Mouse (Mus musculus) natural killer cell, adult 2 months (primary cell): Measurements from ENCODE around the gene Sphk1.
"Not testable (repeated sequence)": the region's sequence is repeated elsewhere in the genome, so short reads cannot be mapped to it uniquely, and the experiment has no call there.

Source experiments
- DNase-seq, 2 experiments: peaks; one replicate each; pipeline ENCODE4 v3.0.0; 2022; ENCODE audit warnings: low spot score in 2 of 2

Gene Sphk1

DNA sequence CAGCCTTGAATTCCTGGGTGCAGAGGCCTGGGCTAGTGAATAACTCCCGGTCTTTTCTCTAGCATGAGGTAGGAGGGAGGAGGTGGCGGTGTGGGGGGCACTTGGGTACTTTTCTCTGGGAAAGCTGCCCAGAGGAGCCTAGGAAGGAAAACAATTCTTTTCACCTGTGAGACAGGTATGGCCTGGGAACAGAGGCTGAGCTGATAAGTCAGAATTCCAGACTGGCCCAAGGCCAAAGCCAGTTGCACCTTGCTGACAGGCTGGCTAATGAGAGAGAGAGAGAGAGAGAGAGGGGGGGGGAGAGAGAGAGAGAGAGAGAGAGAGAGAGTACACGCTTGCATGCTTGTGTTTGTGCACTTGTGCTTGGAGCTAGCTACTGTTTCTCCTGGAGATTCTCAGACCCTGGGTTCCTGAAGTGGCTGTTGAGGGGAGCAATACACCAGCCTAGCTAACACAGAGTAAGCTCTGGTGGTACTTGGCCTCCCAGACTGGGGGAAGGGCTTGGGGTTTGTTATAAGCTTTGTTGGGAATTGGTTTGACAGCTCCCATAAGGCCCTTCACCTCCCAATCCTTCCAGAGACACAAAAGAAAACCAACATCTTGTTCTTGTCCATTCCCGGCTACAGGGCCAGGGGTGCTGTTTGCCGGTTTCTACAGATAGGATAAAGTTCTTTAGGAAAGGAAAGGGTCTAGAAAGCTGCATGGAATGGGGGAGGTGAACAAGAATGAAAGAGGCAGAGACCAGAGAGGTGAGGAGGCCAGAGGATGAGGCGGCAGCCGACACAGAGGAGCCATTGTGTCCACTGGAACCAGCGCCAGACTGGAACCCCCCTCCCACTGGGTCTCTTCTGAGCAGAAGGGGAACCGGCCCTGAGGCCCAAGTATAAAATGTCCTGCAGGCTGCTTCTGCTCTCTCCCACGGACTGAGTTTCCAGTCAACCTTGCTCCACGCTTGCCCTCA, at the start of gene Sphk1:
Sphk1 (plus strand) TSS at position 739 of the 961 bp plus-strand sequence.
- DNase-seq: no peak

DNA sequence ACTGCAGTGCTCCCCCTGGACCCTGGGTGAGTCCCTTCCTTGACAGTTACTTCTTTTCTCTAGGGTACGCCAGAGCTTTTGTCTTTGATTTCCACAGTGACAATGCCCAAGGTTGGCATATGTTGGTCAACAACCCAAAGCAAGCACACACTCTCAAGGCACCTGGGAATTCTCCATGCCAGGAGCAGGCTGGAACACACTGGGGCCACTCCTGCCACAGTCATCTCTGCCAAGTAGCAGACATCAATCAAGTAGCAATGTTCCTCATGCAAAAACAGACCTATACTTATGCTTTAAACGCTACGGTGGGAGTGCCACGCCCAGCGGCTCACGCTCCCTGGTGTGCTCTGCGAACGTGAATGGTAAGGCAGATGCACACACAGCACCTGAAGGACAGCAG, 49.8 kb upstream of the Sphk1 start:
- DNase-seq: no peak

DNA sequence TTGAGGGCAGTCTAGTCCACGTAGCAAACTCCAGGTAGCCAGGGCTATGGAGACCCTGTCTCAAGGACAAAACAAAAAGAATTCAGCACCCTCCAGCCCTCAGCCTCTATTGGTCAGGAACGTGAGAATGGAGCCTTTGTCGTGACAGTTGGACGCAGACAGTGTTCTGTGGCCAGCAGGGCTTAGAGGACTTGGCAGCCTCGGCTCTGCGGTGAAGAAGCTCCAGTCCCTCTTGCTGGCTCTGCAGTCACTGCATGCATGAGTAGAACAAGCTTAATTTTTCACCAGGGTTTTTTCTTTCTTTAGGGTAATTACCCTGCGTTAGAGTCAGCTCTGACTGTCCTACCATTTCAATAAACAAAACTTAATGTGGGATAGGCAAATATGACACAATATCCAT, 48.9 kb upstream of the Sphk1 start:
- DNase-seq: no peak

DNA sequence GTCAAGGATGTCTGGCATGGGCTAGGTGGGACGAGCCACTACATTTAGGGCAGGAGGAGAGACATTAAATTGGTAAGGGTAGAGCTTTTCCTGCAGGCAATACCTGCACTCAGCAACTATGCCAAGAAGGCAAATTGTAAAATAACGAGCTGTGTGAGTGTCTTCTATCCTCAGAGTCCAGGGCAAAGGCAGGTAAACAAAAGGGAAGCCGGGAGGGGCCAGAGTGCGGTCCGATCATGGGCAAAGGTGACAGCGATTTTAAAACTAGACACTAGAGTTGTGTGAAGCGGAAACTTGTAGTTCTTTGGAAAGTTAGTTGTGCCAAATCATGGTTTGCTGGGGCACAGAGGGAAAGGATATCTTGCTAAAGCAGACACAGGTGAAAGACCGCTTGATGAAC, 46.5 kb upstream of the Sphk1 start:
- DNase-seq: no peak

DNA sequence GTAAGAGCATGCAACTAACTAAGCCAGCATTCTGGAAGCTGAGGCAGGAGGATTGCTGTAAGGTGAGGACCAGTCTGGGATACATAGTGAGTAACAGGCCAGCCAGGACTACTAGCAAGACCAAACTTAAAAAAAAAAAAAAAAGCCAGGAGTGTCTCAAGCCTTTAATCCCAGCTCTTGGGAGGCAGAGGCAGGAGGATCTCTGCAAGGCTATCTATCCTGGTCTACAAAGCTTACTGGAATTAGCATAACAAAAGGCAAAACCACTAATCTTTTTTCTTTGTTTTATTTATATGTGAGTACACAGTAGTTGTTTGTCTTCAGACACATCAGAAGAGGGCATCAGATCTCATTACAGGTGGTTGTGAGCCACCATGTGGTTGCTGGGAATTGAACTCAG, 42.5 kb upstream of the Sphk1 start:
- no peak for DNase-seq

DNA sequence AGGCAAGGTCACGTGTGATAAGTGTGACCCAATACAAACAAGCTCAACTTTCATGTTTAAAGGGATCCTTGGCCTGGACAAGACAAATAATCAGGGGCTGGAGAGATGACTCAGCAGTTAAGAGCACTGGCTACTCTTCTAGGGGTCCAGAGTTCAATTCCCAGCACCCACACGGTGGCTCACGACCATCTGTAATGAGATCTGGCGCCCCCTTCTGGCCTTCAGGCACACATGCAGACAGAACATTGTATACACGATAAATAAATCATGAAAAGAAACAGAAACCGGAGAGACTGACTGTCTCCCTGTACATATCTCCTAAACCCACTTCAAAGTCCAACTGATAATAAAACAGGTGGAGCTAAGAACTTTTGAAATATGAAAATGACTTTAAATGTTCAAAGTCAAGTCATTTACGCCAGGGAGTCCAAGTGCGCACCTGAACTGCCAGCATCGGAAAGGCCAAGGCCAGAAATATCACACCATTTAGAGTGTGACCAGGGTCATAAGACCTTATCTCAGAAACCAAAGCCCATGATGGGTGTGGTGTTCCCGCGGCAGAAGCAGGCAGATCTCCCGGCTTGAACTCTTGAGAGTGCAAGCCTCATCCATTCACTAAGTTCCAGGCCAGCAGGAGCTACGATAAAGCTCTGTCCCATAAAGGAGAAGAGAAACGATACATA, 41.9 kb upstream of the Sphk1 start:
- DNase-seq: peak in 1 of 2 experiments; percentile 26

DNA sequence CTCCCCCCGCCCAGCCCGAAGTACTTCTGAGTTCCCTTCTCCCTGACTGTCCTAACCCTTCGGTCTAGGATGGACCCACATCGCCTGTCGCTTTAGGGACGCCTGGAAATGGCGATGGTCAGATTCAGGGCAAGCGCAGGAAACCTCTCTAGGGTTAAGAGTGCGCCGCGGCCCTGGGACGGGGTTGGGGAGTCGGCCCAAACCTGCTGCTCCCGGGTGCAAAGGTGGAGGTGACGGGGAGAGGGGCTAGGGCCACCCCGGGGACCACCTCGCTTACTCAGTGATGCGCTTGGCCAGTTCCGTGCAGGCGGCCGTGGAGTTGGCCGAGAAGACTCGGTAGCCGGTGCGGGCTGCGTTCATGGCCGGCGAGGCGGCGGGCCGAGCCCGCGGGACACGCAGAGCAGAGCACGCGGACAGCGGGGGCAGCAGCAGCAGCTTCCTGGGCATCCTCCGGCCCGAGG, 40.9 kb upstream of the Sphk1 start:
- no peak for DNase-seq

DNA sequence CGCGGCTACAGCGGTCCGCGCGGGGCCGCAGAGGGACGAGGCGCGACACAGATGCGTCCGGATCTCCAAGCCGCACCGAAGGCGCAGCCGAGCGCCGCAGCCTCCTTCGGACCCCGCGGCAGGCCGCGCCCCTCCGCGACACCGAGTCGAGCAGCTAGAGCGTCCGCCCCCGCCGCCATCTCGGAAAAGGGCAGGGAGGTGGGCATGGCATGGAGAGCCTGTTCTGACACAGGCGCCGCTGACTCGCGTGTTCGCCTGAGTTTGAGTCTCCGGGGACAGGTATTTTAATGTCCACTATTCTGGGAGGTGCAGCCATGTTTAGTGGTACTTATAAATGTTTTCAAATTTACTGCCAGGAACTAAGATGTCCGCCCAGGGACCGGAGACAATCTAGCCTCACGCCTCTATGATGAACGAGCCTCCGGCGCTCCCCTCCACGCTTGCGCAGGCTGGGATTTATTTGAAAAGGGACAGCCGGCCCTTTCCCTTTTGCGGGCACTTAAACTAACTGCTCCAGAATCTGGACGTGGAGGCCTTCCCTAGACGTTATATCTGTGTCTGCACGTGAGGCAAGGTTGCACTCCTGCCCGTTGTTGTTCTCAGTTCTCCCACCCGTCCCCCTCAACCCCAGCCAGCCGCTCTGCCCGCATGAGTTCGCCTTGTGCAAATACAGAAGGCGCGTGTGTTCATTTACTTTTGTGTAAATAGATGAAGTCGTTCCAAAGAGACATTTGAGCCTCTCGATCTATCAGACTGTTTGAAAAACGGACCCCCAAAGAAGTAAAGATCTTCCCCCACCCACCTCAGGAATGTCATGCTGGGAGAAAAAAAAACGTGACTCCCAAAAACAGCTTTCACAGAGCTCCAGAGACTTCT, 40.3 kb upstream of the Sphk1 start:
- peak; percentile 83 to 88 for DNase-seq

DNA sequence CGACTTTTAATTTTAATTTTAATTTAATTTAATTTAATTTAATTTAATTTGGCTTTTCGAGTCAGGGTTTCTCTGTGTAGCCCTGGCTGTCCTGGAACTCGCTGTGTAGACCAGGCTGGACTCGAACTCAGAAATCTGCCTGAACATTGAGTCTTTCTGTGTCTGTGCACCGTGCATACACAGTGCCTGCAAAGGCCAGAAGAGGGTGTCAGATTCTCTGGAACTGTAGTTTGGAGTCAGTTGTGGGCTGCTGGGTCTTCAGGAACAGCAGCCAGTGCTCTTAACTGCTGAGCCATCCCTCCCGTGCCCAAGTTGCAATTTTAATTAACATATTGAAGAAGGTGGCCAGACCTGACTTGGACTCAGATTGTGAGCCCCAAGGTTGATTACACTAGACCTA, 39.4 kb upstream of the Sphk1 start:
- DNase-seq: no peak

DNA sequence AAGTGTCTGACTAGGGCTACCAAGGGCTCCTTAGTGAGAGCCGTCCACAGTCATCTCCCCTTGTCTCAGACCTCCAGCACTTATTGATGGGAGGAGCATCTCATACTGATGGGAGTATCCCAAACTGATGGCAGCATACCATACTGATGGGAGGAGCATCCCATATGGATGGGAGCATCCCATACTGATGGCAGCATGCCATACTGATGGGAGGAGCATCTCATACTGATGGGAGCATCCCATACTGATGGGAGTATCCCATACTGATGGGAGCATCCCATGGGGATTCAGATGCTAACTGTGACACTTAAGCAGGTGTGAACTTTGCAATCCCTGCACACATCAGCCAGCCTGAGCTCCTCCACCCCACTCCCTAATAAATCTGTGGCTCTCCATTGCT, 38.2 kb upstream of the Sphk1 start:
- DNase-seq: not testable (repeated sequence)

DNA sequence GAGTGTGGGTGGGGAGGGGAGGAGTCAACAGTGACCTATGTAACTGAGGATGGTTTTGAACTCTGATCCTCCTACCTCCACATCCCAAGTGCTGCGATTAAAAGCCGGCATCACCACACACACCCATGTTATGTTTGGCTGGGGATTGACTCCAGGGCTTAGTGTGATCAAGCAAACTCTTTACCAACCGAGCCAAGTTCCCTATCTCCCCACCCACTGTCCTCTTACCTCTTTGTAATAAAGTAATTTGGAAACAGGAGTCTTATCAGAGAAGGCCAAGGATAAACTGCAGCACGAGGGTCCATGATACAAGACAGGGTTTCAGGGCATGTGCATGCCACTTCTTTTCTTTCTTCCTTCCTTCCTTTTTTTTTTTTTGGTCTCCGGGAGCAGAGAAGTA, 37.5 kb upstream of the Sphk1 start:
- DNase-seq: no peak

DNA sequence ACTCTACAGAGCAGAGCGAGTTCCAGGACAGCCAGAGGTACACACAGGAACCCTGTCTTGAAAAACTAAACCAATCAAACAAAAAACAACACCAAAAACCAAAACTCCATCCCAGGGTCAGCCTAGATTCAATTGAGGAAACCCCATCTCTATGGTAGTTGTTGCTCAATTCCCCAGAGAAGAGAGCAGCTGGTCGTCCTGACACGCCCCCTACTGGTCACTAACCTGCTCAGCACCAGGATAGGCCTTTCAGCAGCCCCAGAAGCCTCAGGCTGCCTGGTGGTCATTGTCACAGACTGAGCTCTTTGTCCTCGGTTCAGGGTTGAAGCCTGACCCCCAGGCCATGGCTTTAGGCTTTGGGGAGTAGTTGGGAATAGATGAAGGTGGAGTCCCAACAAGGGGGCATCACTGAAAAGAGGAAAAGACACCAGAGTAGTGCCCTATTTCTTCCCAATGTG, 36.9 kb upstream of the Sphk1 start, which contains the start of gene Prpsap1:
Prpsap1 (minus strand) TSS at position 408 of the 458 bp plus-strand sequence.
- DNase-seq: peak; percentile 56 to 60

DNA sequence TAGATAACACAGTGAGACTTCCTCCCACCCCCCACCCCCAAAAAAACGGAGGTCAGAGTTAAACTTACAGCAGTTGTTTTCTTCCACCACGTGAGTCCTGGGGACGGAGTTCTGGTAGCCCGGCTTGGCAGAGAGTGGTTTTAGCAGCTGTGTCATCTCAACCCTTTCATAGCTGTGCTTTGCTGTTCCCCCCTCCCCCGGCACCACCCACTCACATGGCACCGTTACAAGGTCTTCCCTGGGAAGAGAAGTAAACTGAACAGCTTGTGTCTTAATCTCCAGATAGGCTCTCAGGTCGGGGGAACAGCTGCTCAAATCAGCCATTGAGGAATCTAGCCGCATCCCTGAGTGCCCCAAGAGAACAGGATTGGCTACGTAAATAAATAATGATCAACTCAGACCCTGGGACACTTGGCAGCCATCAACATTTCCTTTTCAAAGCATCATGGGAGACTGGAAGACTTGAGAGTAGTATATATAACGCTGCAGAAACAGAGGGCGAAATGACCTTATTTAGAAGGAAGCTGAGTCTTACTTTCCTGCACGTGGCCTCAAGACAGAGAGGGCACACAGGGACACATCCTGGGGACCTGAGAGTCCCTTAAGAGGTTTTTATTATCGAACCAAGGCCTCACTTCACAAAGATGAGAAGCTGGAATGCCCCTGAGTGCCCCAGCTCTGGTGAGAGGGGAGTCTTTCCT, 36.1 kb upstream of the Sphk1 start:
- no peak for DNase-seq

DNA sequence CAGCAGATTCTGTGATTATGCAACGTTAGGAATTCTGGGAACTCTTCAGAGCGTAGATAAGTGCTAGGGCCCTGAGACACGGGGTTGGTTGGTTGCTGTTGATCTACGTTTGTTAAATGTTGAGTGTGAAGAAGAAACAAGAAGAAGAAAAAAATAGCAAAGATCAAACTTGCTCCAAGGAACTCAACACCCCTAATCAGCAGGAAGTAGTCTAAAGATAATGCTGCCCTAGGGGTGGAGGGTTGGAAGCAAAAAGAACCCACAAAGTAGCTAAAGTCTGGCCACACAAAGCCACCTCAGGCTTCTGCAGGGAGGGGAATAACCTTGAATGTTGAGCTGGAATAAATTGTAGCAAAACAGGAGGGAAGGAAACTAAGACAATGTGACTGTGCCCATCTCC, 33.4 kb upstream of the Sphk1 start:
- no peak for DNase-seq

DNA sequence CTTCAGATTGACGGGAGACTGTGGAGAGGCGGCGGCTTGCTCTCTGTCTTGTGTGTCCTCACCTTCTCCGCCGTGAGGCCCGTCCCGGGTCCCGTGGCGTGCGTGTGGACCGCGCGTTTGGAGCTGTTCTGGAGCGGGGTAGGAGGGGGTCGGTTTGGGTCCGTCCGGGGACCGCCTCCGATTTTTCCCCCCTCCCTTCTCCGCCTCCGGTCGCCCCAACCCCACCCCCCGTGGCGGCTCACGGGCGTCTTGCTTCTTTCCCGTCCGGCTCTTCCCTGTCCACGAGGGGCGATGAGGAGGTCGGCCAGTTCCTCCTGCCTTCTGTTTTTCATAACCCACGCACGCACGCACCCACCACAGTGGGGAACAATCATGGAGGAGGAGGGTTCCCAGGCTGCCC, 32.1 kb upstream of the Sphk1 start:
- DNase-seq: no peak

DNA sequence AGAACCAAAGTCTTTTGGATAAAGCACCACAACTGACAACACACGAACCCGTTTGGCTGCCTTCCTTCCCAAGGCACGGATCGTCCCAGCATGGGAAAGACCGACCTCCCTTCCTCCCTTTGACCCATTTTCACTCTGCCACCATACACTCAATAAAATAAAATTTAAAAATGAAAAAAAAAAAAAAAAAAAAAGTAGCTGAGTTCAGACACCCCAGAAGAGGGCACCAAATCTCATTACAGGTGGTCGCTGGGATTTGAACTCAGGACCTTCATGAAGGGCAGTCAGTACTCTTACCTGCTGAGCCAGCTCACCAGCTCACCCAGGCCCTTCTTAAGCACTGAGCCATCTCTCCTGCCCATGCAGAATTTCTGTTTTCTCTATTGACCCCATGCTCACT, 31.7 kb upstream of the Sphk1 start:
- no peak for DNase-seq

DNA sequence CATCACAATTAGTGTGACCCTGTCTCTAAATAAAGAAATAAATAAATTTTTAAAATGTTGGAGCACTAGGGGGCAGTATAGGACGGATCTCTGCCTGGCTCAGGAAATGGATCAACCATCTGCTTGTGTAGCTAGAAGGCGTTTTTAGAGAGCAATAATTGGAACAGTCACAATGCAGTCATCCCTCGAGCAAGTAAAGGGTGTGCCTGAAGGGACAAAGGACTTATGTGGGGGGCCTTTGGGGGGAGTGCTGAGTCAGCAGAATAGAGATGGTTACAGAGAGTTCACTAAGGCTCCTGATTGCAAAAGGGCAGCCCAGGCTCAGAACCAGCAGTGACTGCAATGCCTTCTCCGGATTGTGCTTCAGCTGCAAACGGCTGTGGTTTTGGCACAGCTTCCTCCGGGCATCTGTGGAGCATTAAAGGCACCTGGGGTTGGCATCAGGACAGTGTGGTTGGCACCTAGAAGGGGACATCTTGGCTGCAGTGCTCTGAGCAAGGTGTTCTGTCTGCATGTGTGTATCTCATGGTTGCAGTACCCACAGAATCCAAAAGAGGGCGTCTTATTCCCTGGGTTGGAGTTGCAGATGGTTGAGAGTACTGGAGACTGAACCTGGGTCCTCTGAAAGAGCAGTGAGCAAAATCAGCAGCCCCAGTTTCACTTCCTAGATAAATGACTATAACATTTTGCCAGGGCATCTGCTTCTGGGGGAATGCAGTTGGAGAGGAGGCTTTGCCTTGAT, 29.5 kb upstream of the Sphk1 start:
- DNase-seq: peak in 1 of 2 experiments; percentile 27

DNA sequence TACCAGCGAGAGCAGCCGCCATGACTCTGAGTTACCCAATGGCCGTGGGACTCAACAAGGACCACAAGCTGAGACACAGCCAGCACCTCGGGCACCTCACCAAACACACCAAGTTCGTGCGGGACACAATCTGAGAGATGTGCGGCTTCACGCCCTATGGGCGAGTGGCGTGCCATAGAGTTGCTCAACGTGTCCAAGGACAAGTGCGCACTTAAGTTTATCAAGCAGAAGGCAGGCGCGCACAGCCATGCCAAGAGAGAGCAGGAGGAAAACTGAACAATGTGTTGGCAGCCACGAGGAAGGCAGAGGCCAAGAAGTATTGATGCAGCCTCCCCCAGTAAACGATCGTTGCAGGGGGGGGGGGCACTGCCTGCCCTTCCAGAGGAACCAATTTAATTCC, 26.2 kb upstream of the Sphk1 start:
- DNase-seq: no peak

DNA sequence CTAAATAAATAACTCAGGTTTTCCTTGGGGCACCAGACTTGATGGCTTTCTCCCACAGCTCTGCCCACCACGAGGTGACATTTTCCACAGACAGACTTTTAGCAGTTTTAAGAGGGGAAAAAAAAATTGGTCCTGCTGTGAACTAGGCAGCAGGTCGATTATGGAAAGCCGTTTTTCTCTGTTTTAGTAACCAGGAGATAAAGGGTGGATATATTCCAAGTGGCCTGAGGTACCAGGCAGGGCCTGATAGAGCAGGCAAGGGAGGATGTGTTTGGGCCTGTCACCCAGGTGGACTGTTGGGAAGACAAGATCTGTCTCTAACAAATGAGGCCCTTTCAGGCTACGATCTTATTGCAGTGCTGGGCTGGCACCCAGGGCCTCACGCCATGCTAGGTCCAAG, 25.2 kb upstream of the Sphk1 start:
- DNase-seq: no peak

DNA sequence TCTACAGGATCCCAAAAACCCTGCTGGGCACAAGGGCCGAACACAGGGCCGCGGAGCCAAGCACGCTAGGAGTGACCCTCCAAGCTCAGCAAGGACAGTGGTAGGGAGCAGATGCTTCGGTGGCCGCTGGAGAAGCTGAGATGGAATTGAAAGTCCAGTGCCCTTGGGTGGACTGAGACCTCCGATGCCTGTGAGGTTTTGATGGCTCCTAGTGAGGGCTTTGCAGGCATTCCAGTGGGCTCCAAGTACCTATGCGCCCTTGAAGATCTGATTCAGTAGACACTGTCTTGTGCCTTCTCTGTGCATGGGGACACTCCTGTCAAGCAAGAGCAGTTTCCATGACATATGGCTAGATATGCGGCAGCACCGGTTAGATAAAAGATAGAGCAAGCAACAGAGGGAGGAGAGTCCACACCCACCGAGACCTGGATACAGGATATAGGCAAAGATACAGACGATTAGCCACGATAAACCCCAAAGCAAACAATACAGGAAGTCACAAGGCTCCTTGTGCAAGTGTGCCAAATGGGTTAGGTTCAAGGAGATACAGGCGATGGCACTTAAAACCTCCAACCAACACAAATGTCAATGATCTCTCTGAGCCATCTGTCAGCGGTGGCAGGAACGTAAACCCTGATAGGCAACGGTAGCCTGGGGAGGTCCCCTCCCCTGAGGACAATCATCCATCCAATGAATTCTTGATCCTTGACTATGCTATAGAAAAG, 24.4 kb upstream of the Sphk1 start:
- no peak for DNase-seq
